Mouse (Mus musculus) stomach, postnatal 0 days (tissue): ENCODE measurements at regions not wholly inside any gene's neighbourhood (a gene's known extent, or its start where the extent isn't known, plus 50 kb on each side); places are given as distances from the start of the nearest gene placed in this dataset.

Experiments
- CTCF ChIP-seq: IDR thresholded peaks from 2 replicates; pipeline ENCODE4 v1.5.1; 2016; ENCODE audit warnings: antibody characterized with exemption, low read depth, mild to moderate bottlenecking, moderate library complexity
- EP300 ChIP-seq: optimal IDR thresholded peaks from 2 replicates; pipeline ENCODE3; 2016; ENCODE audit warnings: antibody characterized with exemption

DNA sequence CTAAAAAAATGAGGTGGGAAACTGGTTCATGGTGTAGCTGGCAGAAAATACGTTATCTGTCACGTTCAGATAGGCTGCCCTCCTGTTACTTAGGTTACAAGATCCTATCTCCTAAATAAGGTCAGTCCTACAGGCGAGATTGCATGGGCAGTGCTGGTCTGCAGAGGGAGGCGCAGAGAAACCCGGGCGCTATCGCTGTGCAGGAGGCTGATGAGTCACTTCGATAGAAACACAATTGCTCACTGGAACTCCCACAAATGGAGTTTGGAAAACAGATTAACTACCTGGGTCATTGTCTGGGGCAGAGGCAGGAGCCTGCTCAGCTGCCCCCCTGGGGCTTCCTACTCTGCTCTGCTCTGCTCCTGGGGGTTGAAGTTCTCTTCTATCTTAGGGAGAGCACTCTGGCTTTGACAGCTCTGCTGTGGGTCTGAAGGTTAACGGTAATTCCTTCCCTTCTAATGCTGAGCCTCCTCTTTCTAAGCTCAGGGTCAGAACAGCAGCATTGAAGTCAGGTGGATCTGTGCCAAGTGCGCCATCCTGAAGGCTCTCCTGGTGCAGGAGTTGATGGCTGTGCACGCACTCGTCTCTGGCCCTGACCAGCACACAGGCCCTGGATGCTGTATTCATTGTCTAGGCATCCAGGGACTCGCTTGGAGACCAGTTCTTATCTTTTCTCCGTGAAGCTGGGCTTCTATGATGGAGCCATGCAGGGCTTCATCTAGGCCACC lies 349.9 kb upstream of the Myt1l start:
- TF ChIP-seq CTCF (no peak), EP300 (no peak)
